Mouse (Mus musculus) Patski (cell line): ENCODE measurements around the gene Mroh8. TPM values are rescaled to one million over a fixed set of nuclear protein-coding genes. Genes with fewer than 3 reads are reported as not detected.
"Not testable (repeated sequence)": the region's sequence is repeated elsewhere in the genome, so short reads cannot be mapped to it uniquely, and the experiment has no call there.

Experiments
- ATAC-seq: fragments of 100-300 bp; one replicate; pipeline ENCODE4 v1.8.0; 2021
- CTCF ChIA-PET: fragments of 350-600 bp; sonication (Branson Sonifier 250); formaldehyde crosslinking; loops from one replicate; lab custom pipeline; 2022; ENCODE audit warnings: inconsistent platforms; lab: Charles Lee
- POLR2A ChIA-PET: fragments of 350-600 bp; sonication (Branson Sonifier 250); formaldehyde crosslinking; loops from one replicate; lab custom pipeline; 2022; ENCODE audit warnings: antibody characterized with exemption, inconsistent platforms; lab: Charles Lee
- DNase-seq: peaks from one replicate; pipeline ENCODE4 v3.0.0-alpha.2; 2011; ENCODE audit warnings: low read depth, low spot score
- H3K27me3 ChIP-seq: fragments of 371-371 bp; one replicate; pipeline ENCODE4 v1.5.1; 2021
- CTCF ChIP-seq: fragments of 100-300 bp; IDR thresholded peaks from one replicate; pipeline ENCODE4 v1.5.1; 2021
- in situ Hi-C: fragments of 300-500 bp; cut with MboI; formaldehyde crosslinking; loops from 3 replicates; pipeline ENCODE4 v1.11.1; 2018; ENCODE audit warnings: low pct_unique_long_range_greater_than_20kb, mixed read lengths
- polyA plus RNA-seq: library from polyadenylated mRNA; unstranded; gene quantifications from one replicate; pipeline ENCODE4 v1.2.3, GENCODE M21; 2021

The Mroh8 gene
- polyA plus RNA-seq, 1 experiment from 2014 or later, result 0.40 TPM

DNA sequence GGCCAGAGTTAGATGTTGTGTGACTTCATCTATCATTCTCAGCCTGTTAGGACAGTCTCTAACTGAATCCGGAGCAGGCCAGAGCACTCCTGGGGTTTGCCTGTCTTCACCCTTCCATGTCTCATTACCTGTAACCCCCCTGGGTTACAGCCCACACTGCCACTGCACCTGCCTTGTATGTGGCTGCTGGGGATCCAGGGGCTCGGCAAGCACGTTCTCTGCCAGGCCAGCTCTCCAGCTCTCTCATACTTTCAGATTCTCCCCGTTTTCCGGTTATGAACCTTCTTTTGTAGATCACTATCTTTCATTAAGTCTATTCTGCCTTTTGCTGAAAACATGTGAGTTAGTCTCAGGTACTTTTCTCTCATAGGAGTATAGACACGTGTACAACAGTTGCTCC is 77.0 kb downstream of the Mroh8 start:
- DNase-seq (no peak), ATAC-seq (no peak)
- CTCF ChIA-PET, result no interaction called here
- POLR2A ChIA-PET, result interaction anchor here (0.9 kb wide), 1 partner anchor 76 kb away, joined by 3 read pairs; no protein-coding TSS in a partner anchor
- H3K27me3 ChIP-seq, result no peaks in the 10 kb centered on the region
- no peak for TF ChIP-seq CTCF
- in situ Hi-C loops, result no loop called here

DNA sequence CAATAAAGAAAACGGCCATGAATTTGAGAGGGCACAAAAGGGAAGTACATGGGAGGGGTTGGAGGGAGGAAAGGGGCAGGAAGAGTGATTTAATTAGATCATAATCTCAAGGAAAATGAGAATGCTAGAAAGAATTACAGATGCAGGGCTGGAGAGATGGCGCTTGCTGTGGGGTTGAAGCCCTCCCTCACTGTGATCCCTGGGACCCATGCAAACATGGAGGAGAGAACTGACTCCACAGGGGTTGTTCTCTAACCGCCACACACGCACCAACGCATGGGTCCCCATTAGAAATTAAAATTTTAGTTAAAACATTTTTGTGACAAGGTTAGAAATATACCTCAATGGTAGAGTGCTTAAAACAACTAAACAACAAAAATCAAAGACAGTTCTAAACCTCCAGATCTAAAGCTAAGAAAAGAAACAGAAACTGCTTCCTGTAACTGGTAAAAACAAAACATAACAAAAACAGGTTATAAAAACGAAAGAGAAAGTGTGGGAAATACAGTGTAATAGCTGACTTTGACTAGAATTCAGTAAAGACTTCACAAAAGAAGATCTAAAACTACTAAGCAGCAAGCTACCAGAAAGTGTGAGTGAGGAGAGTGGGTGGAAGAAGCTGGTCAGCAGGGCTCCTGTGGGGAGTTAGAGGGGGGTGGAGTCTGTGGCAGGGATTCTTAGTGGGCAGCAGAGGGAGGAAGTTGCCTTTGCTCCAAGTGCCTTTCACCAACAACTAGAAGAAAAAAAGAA is 78.1 kb downstream of the Mroh8 start:
- DNase-seq, result no peak
- POLR2A ChIA-PET, result no interaction called here
- in situ Hi-C loops, result no loop called here
- TF ChIP-seq CTCF, result no peak
- CTCF ChIA-PET, result no interaction called here
- H3K27me3 ChIP-seq, result no peaks in the 10 kb centered on the region
- peak; percentile 37 for ATAC-seq

DNA sequence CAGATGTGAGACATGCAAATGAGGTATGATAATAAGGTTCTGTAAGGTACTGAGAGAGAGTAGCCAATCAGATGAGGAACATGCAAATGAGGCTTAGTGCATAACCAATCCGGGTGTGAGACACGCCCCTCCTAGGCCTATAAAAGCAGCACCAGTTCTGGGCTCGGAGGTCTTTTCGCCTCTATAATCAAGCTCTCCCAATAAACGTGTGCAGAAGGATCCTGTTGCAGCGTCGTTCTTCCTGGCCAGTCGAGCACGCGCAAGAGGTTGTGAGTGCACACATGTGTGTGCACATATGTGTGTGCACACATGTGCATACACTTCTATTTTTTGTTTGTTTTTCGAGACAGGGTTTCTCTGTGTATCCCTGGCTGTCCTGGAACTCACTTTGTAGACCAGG is 80.9 kb downstream of the Mroh8 start:
- ATAC-seq, CTCF ChIA-PET, POLR2A ChIA-PET, in situ Hi-C loops, H3K27me3 ChIP-seq, DNase-seq: not testable (repeated sequence)

DNA sequence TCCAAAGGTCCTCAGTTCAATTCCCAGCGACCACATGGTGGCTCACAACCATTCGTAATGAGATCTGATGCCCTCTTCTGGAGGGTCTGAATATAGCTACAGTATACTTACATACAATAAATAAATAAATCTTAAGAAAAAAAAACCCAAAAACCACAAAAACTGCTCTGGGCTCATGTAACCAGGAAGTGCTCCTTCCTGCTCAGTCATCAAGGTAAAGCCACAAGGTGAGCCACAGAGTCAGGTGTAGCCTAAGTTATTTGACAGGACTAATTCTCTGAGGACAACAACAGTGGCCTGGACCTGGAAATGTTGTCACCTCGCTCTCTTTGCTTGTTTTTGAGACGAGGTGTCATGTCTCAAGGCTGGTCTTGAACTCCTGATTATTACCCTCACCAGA is 88.7 kb downstream of the Mroh8 start:
- no peak for ATAC-seq
- peak; percentile 28 for TF ChIP-seq CTCF
- POLR2A ChIA-PET, result no interaction called here

DNA sequence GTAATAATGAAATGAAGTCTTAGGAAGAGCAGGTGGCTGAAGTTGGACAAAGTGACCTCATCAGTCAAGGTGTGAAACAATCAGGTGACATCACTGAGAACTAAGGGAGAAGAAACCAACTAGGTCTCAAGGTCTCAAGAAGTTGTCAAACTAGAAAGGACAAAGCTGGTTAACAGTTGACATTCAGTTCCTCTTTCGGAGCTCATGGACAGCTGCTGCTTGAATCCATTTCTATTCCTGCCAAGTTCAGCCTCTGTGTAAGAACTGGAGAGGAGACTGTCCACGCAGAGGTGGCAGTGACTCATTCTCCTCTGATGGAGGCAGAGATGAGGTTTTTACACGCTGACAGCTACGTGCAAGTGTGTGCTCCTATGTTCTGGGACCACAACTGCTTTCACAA is 92.1 kb downstream of the Mroh8 start:
- ChIA-PET POLR2A (no interaction called here), CTCF (interaction anchor here (0.8 to 1.5 kb wide), 2 partner anchors 37 to 40 kb away, joined by 3 to 4 read pairs; no protein-coding TSS in a partner anchor)
- TF ChIP-seq CTCF, result no peak
- no peaks in the 10 kb centered on the region for H3K27me3 ChIP-seq
- ATAC-seq (no peak), DNase-seq (no peak)
- in situ Hi-C loops, result no loop called here

More for the DNA sequence above, 88.7 kb downstream of the Mroh8 start:
- H3K27me3 ChIP-seq, result no peaks in the 10 kb centered on the region
- no peak for DNase-seq
- in situ Hi-C loops, result no loop called here
- CTCF ChIA-PET, result no interaction called here

DNA sequence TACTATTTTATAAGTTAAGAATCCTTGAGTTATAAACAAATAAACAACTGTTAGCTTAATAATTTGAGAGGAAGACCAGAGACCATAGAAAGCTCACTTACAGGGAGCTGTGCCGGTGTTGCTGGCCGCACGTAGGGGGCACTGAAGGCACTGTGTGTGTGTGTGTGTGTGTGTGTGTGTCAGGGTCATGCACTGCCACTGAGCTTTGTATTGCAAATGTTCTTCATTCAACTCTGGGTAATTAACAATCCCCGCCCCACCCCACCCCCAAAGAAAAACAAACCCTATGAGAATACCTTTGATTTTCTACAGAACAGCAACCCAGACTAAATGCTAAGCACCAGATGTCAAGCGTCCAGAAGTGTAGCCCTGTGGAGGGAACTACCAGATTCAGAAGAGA is 92.8 kb downstream of the Mroh8 start:
- in situ Hi-C loops, result no loop called here
- DNase-seq (no peak), ATAC-seq (no peak)
- no peak for TF ChIP-seq CTCF
- POLR2A ChIA-PET, result no interaction called here
- CTCF ChIA-PET, result interaction anchor here (1.5 kb wide), 1 partner anchor 36 kb away, joined by 4 read pairs; no protein-coding TSS in a partner anchor
- no peaks in the 10 kb centered on the region for H3K27me3 ChIP-seq

DNA sequence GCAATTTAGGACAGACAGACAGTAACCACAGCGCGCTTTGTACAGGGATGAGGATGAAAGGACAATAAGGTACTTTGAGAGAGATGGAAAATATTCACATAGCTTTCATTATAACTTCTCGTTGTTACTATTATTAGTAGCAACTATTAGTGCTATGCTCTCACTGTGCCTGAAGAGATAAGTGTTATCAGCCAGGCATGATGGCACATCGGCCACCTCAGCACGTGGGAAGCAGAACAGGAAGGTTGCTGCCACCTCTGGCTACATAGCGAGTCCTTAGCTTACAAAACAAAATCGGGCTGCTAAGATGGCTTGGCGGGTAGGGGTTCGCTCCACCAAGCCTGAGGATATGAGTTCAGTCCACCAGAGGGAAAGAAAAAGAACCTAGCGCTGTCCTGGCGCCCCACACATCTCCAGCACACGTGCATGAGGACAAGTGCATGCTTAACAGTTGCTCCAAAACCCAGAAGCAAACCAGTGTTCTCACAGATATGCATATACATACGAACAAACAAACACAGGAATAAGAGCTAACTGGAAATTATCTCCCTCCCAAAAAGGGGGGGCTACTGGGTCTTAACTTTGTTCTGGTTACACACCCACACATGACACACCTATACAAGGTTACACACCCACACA is 94.2 kb downstream of the Mroh8 start:
- CTCF ChIA-PET, result no interaction called here
- DNase-seq, result no peak
- no peak for TF ChIP-seq CTCF
- in situ Hi-C loops, result no loop called here
- ATAC-seq, result no peak
- no peaks in the 10 kb centered on the region for H3K27me3 ChIP-seq
- POLR2A ChIA-PET, result no interaction called here

DNA sequence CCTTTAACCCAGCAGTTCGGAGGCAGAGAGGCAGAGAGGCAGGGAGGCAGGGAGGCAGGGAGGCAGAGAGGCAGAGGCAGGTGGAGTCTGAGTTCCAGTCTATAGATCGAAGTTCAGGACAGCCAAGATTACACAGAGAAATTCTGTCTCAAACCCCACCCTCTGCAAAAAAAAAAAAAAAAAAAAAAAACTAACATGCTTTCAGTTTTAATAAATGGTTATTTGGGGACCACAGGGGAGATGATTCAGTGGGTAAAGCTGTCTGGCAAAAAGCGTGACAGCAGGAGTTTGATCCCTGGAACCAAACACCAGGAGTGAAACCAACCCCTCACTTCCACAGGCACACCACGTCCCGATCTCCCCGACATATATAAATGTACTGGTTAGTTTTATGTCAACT is 101.2 kb downstream of the Mroh8 start:
- ChIA-PET POLR2A (no interaction called here), CTCF (no interaction called here)
- in situ Hi-C loops, result no loop called here
- no peaks in the 10 kb centered on the region for H3K27me3 ChIP-seq
- ATAC-seq (no peak), DNase-seq (no peak)
- no peak for TF ChIP-seq CTCF

DNA sequence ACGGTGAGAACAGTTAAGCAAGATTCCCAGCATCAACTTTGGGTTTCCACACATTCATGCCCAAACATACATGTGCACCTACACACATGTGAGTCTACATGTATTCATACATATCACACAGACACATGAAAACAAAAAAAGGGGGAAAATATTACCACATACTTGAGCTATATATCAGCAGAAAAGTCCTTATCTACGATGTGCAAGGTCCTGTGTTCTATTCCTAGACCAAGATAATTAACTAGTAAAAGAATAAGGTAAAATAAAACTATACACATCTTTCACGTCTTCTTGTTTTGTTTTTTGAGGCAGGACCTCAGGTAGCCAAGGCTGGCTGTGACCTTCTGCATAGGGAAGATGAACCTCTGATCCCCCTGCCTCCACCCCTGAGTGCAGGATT is 103.1 kb downstream of the Mroh8 start:
- no peak for TF ChIP-seq CTCF
- H3K27me3 ChIP-seq, result no peaks in the 10 kb centered on the region
- in situ Hi-C loops, result no loop called here
- POLR2A ChIA-PET, result no interaction called here
- ATAC-seq (no peak), DNase-seq (no peak)
- CTCF ChIA-PET, result no interaction called here

DNA sequence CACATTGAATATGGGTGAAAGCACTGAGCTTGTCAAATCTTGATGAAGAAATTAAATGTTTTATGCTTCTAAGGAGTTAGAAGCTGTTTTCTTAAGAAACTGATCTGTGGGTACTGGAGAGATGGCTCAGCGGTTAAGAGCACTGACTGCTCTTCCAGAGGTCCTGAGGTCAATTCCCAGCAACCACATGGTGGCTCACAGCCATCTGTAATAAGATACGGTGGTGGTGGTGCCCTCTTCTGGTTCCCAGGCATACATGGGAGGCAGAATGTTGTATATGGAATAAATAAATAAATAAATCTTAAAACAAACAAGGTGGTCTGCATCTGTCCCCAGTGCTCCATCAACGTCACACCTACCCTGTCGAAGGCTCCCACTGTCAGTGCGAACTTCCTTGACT is 104.9 kb downstream of the Mroh8 start:
- ChIA-PET POLR2A (no interaction called here), CTCF (interaction anchor here (1.4 kb wide), 1 partner anchor 41 kb away, joined by 3 read pairs; no protein-coding TSS in a partner anchor)
- in situ Hi-C loops, result no loop called here
- TF ChIP-seq CTCF, result peak; percentile 56
- H3K27me3 ChIP-seq, result no peaks in the 10 kb centered on the region
- DNase-seq (no peak), ATAC-seq (no peak)

DNA sequence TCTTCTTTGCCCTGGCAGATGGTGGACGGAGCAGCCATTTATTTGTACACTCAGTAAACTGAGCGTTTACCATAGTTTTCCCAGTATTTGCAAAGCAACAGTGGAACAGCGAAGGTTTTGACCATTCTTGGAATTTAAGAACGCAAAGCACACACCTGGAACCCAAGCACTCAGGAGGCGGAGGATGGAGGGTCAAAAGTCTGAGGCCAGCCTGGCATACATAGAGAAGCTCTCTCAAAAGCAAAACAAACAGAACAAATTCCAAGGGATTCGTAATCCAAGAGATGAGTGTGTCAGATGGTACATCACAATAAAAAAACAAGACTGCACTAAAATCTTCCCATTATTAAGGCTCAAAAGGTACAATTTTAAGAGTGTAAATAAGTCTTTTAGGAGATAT is 105.8 kb downstream of the Mroh8 start:
- DNase-seq, result no peak
- CTCF ChIA-PET, result interaction anchor here (0.7 to 1.4 kb wide), 2 partner anchors 9 to 40 kb away, joined by 3 to 4 read pairs; no protein-coding TSS in a partner anchor
- in situ Hi-C loops, result no loop called here
- POLR2A ChIA-PET, result no interaction called here
- TF ChIP-seq CTCF, result no peak
- H3K27me3 ChIP-seq, result no peaks in the 10 kb centered on the region
- no peak for ATAC-seq
